Mouse (Mus musculus): ENCODE measurements around the gene Hist1h2ac. TPM values are rescaled to one million over a fixed set of nuclear protein-coding genes. Genes with fewer than 3 reads are reported as not detected.
A peak's percentile ranks its signal among the peaks of the same experiment; 100 is the strongest.
"Not testable (repeated sequence)": the region's sequence is repeated elsewhere in the genome, so short reads cannot be mapped to it uniquely, and the experiment has no call there.

The Hist1h2ac gene
- polyA plus RNA-seq, 1 experiment from 2014 or later, result 1.4 TPM

DNA sequence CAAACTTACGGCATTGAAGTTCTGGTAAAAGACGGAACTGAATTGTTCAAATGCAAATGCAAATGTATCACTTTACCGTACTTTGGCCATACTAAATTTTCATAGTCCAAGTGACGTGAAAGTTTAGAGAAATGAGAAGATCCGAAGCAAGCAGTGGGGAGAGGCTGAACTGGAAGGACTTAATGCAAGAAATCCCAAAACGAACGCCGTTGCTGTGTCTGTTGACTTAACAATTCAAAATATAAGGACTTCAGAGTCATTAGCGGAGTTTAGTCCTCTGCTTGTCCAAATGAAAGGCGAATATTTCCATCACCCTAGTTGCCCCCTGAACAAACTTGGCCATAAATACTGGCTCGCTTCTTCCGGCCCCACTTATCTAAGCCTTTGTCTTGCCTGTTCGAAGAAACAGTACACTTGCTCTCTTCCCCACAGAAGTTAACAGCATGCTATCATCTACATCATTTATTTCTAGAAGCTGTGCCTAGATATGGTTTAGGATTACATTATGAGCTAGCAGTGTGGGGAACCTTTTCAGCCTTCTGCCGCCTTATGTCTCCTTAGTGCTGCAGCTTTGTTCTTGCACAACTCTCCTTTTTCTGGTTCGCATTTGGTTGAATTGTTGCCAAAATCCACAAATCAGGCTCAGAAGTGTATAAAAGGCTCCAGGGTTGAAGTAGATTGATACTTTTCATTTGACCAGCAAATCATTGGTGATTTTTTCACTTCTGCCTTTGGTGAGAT lies 1.5 kb upstream of the Hist1h2ac start:
- no peaks in the 10 kb centered on the region for H3K9me3 ChIP-seq
- H3K36me3 ChIP-seq, result no peaks in the 10 kb centered on the region
- peak overlapping the region; percentile 50 for H3K4me3 ChIP-seq
- no peak for ATAC-seq (ENCODE audit: insufficient number of reproducible peaks, insufficient read depth, low FRiP score, low TSS enrichment, low read depth)
- peak overlapping the region; percentile 75 for H3K9ac ChIP-seq
- 7% methylated on average over 15 of the region's 15 CpGs for WGBS
- H3K4me1 ChIP-seq, result peaks cover 16% of the 10 kb centered on the region
- no peaks in the 10 kb centered on the region for H3K27me3 ChIP-seq
- H3K27ac ChIP-seq, result peak overlapping the region; percentile 98
- peak overlapping the region; percentile 69 for H3K4me2 ChIP-seq

DNA sequence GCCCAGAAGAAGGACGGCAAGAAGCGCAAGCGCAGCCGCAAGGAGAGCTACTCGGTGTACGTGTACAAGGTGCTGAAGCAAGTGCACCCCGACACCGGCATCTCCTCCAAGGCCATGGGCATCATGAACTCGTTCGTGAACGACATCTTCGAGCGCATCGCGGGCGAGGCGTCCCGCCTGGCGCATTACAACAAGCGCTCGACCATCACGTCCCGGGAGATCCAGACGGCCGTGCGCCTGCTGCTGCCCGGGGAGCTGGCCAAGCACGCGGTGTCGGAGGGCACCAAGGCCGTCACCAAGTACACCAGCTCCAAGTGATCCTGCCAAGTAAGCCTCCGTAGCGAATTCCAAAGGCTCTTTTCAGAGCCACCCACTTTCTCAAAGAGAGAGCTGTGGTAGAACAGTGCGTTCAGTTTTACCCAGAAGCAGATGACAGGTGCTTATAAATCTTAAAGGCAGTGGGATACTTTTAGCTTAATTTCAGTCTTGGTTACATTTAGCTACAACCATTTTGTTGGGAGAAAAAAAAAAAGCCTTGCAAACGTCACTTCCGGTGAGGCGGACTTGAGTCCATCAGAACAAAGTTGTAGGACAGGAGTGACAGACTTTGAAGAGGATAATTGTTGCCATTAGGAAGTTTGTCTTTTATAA lies 672 bp upstream of the Hist1h2ac start:
- H3K27me3 ChIP-seq; ATAC-seq (ENCODE audit: insufficient number of reproducible peaks, insufficient read depth, low FRiP score, low TSS enrichment, low read depth); H3K9me3 ChIP-seq; H3K36me3 ChIP-seq: not testable (repeated sequence)
- Histone ChIP-seq H3K9ac (peak overlapping the region; percentile 75), H3K4me1 (peaks cover 16% of the 10 kb centered on the region), H3K4me2 (peak overlapping the region; percentile 69), H3K27ac (peak overlapping the region; percentile 98), H3K4me3 (peak overlapping the region; percentile 50)
- under 1% methylated on average over 18 of the region's 37 CpGs for WGBS

DNA sequence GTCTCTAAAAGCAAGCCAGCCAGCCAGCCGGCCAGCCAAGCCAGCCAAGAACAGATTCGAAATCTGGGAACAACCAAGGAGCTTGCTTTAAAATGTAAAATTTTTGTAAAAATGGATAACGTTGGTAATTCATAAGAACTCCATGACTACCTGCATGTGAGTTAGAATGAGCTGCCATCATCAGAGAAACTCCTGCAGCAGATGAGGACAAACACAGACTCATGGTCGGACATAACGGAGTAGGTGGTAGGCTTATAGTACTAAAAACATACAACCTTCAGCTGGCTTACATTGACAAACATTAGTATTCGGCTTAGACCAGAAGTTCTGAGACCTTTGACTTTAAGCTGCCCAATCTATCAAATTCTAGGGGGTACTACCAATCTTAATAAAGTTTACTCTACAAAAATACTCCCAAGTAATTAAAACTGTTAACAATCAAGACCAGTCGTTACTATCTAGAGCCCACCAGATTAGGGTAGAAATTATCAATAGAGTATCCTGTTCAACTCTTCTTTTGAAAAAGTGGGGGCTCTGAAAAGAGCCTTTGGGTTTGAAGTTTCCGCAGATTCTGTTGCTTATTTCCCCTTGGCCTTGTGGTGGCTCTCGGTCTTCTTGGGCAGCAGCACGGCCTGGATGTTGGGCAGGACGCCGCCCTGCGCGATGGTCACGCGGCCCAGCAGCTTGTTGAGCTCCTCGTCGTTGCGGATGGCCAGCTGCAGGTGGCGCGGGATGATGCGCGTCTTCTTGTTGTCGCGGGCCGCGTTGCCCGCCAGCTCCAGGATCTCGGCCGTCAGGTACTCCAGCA lies 597 bp downstream of the Hist1h2ac start:
- Histone ChIP-seq H3K27ac (peak overlapping the region; percentile 98), H3K4me2 (peak overlapping the region; percentile 69), H3K4me1 (peaks cover 16% of the 10 kb centered on the region), H3K9ac (peak overlapping the region; percentile 72), H3K4me3 (peak overlapping the region; percentile 50)
- H3K27me3 ChIP-seq; H3K36me3 ChIP-seq; ATAC-seq (ENCODE audit: insufficient number of reproducible peaks, insufficient read depth, low FRiP score, low TSS enrichment, low read depth); H3K9me3 ChIP-seq: not testable (repeated sequence)
- WGBS, result 8% methylated on average over 16 of the region's 30 CpGs

DNA sequence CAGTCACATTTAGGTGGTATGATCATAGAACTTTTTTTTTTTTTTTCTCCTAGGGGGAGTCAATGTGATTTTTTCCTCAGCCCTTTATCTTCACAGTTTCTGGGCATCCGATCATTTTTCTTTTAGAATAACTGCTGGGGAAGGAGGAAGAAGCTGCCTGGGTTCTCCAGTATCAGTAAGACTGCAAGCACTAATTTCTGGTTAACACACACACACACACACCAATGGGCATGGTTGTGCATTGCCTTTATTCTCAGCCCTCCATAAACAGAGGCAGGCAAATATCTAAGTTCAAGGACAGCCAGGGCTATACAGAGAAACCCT lies 1.2 kb downstream of the Hist1h2ac start:
- no peaks in the 10 kb centered on the region for H3K9me3 ChIP-seq

DNA sequence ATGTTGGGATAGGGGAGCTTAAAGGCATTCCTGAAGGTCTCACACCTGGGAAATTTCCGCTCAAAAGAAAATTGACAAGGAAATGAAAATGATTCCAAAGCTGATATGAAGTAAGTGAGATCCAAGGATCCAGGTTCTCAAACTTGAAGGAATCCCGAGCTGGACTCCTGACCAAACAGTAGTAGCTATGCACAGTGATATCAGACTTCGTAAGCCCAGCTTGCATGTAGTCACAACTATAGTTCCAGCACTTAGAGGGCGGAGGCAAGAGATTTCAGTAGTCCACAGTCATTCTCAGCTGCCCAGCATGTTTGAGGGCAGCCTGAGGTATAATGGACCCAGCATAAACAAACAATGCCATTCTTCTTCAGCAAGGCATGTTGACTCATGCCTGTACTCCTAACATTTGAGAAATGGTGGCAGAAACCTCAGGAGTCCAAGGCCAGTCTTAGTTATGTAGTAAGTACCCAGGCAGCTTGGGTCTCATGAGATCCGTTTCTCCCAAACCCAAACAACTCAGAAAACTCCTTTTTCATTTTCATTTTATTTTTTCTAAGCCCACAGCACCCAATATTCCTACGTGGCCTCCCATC lies 1.7 kb downstream of the Hist1h2ac start:
- Histone ChIP-seq H3K9ac (no peak overlapping the region), H3K27ac (peak overlapping the region; percentile 98; the same call in 1 of the 2 replicates), H3K4me1 (peaks cover 16% of the 10 kb centered on the region), H3K36me3 (no peaks in the 10 kb centered on the region), H3K4me3 (no peak overlapping the region), H3K4me2 (peak overlapping the region; percentile 69), H3K27me3 (no peaks in the 10 kb centered on the region), H3K9me3 (no peaks in the 10 kb centered on the region)
- no peak for ATAC-seq (ENCODE audit: insufficient number of reproducible peaks, insufficient read depth, low FRiP score, low TSS enrichment, low read depth)
- whole genome bisulfite sequencing, result 87% methylated on average over 6 of the region's 6 CpGs

More for the DNA sequence above, 1.2 kb downstream of the Hist1h2ac start:
- no peaks in the 10 kb centered on the region for H3K27me3 ChIP-seq
- peak overlapping the region; percentile 98 for H3K27ac ChIP-seq
- H3K4me1 ChIP-seq, result peaks cover 16% of the 10 kb centered on the region
- H3K4me3 ChIP-seq, result peak overlapping the region; percentile 50
- peak overlapping the region; percentile 72 for H3K9ac ChIP-seq
- ATAC-seq (ENCODE audit: insufficient number of reproducible peaks, insufficient read depth, low FRiP score, low TSS enrichment, low read depth), result no peak
- no peaks in the 10 kb centered on the region for H3K36me3 ChIP-seq
- 47% methylated on average over 1 of the region's 1 CpGs for WGBS
- H3K4me2 ChIP-seq, result peak overlapping the region; percentile 69

DNA sequence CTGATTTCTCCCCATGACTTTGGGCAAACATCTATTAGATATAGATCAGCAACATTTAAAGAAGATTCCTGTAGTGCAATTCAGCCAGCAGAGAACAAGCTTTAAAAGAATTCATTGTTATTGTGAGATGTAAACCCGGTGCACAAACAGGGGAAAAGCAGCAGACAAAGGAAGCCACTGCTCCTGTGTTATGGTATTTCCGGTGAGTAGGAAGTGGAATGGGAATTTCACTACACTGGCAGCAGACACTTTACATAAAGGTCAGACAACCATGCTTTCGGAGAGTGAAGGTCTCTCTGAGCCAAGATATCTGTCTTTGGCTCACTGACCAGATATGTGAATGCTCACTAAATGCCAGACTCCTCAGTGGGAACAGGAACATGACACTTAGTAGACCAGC lies 21.2 kb downstream of the Hist1h2ac start:
- no peaks in the 10 kb centered on the region for H3K4me1 ChIP-seq
- H3K36me3 ChIP-seq, result no peaks in the 10 kb centered on the region
- no peaks in the 10 kb centered on the region for H3K9me3 ChIP-seq
- no peaks in the 10 kb centered on the region for H3K27me3 ChIP-seq
- H3K27ac ChIP-seq, result no peak overlapping the region
- ATAC-seq (ENCODE audit: insufficient number of reproducible peaks, insufficient read depth, low FRiP score, low TSS enrichment, low read depth), result no peak
- H3K4me2 ChIP-seq, result no peak overlapping the region
- no peak overlapping the region for H3K9ac ChIP-seq
- 77% methylated on average over 3 of the region's 3 CpGs for WGBS
- no peak overlapping the region for H3K4me3 ChIP-seq

DNA sequence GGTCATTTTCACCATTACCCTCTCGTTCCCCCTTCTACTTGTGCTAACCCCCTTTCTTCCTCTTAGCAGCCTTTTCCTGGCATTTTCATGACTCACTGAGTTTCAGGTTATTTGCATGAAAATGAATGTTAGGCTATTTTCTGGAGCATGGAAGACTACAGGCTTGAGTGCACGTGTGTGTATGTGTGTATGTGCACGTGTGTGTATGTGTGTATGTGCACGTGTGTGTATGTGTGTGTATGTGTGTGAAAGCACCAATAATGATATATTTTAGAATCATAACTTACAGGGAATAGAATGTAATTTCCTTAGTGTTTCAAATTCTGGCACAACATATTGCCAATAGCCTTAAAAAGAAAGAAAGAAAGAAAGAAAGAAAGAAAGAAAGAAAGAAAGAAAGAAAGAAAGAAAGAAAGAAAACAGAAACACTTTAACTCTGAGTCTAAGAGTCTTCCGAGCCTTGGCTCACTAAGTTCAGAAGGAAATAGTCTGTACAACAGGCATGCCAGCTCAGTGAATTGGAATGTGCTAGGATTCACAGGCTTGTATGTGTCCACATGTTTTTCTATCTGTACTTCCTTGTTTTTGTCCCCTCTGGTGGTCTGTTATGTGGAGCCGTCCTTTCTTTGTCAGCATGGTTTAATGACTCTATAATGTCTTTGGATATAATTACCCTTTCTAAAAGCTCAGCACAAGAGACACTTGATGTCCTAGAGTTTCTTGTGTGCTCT lies 23.9 kb downstream of the Hist1h2ac start:
- Histone ChIP-seq H3K4me2 (no peak overlapping the region), H3K27ac (no peak overlapping the region), H3K4me1 (no peaks in the 10 kb centered on the region), H3K9me3 (no peaks in the 10 kb centered on the region), H3K4me3 (no peak overlapping the region), H3K9ac (no peak overlapping the region), H3K27me3 (no peaks in the 10 kb centered on the region), H3K36me3 (no peaks in the 10 kb centered on the region)
- no peak for ATAC-seq (ENCODE audit: insufficient number of reproducible peaks, insufficient read depth, low FRiP score, low TSS enrichment, low read depth)
- WGBS, result 78% methylated on average over 6 of the region's 6 CpGs

Small RNA genes within 50 kb of the gene (microRNA-seq; reads per million reads assigned to microRNA genes)
- not detected for gene Gm44350

Other genes starting within 250 kb of the Hist1h2ac start
- not detected in 2 replicates for gene Btn1a1, start 218.0 kb downstream of the Hist1h2ac start, polyA plus RNA-seq (2015; fragmentation: Nextera tagmentation; extraction: Ambion mirVana)
- gene Btn2a2, start 195.1 kb downstream of the Hist1h2ac start, polyA plus RNA-seq (2015; fragmentation: Nextera tagmentation; extraction: Ambion mirVana), result 1.5 and 1.7 TPM in 2 replicates
- 7.3 and 7.9 TPM in 2 replicates for gene Hist1h4h, start 152.9 kb downstream of the Hist1h2ac start, polyA plus RNA-seq (2015; fragmentation: Nextera tagmentation; extraction: Ambion mirVana)
- 6.6 and 13.4 TPM in 2 replicates for gene Hist1h2af, start 150.0 kb downstream of the Hist1h2ac start, polyA plus RNA-seq (2015; fragmentation: Nextera tagmentation; extraction: Ambion mirVana)
- 5.3 and 6.7 TPM in 2 replicates for gene Hist1h3g, start 148.5 kb downstream of the Hist1h2ac start, polyA plus RNA-seq (2015; fragmentation: Nextera tagmentation; extraction: Ambion mirVana)
- 0.98 and 1.4 TPM in 2 replicates for gene Hist1h2bh, start 140.6 kb downstream of the Hist1h2ac start, polyA plus RNA-seq (2015; fragmentation: Nextera tagmentation; extraction: Ambion mirVana)
- gene Hist1h3f, start 139.9 kb downstream of the Hist1h2ac start, polyA plus RNA-seq (2015; fragmentation: Nextera tagmentation; extraction: Ambion mirVana), result 1.2 and 1.3 TPM in 2 replicates
- 2.9 TPM in 1 of 2 replicates, not detected in the other for gene Hist1h4f, start 132.3 kb downstream of the Hist1h2ac start, polyA plus RNA-seq (2015; fragmentation: Nextera tagmentation; extraction: Ambion mirVana)
- 0.52 and 0.61 TPM in 2 replicates for gene Hist1h1d, start 130.7 kb downstream of the Hist1h2ac start, polyA plus RNA-seq (2015; fragmentation: Nextera tagmentation; extraction: Ambion mirVana)
- gene Hist1h3e, start 121.6 kb downstream of the Hist1h2ac start, polyA plus RNA-seq (2015; fragmentation: Nextera tagmentation; extraction: Ambion mirVana), result 5.8 and 8.7 TPM in 2 replicates
- gene Hist1h2ae, start 112.7 kb downstream of the Hist1h2ac start, polyA plus RNA-seq (2015; fragmentation: Nextera tagmentation; extraction: Ambion mirVana), result 108 and 115 TPM in 2 replicates
- gene Hist1h2bg, start 112.6 kb downstream of the Hist1h2ac start, polyA plus RNA-seq (2015; fragmentation: Nextera tagmentation; extraction: Ambion mirVana), result 7.5 and 10.6 TPM in 2 replicates
- gene Hist1h2bf, start 109.8 kb downstream of the Hist1h2ac start, polyA plus RNA-seq (2015; fragmentation: Nextera tagmentation; extraction: Ambion mirVana), result 12.2 and 13.4 TPM in 2 replicates
- 1.7 and 3.1 TPM in 2 replicates for gene Hist1h2ad, start 109.6 kb downstream of the Hist1h2ac start, polyA plus RNA-seq (2015; fragmentation: Nextera tagmentation; extraction: Ambion mirVana)
- gene Hist1h3d, start 108.2 kb downstream of the Hist1h2ac start, polyA plus RNA-seq (2015; fragmentation: Nextera tagmentation; extraction: Ambion mirVana), result 7.6 and 8.4 TPM in 2 replicates
- gene Hist1h4d, start 102.3 kb downstream of the Hist1h2ac start, polyA plus RNA-seq (2015; fragmentation: Nextera tagmentation; extraction: Ambion mirVana), result 141 and 160 TPM in 2 replicates
- gene Hist1h2be, start 62.8 kb downstream of the Hist1h2ac start, polyA plus RNA-seq (2015; fragmentation: Nextera tagmentation; extraction: Ambion mirVana), result 3.3 and 4.1 TPM in 2 replicates
- gene Hist1h1e, start 61.4 kb downstream of the Hist1h2ac start, polyA plus RNA-seq (2015; fragmentation: Nextera tagmentation; extraction: Ambion mirVana), result 24.8 and 26.3 TPM in 2 replicates
- 37.5 and 39.3 TPM in 2 replicates for gene Hist1h2bc, start 251 bp upstream of the Hist1h2ac start, polyA plus RNA-seq (2015; fragmentation: Nextera tagmentation; extraction: Ambion mirVana)
- gene Hist1h1t, start 11.9 kb upstream of the Hist1h2ac start, polyA plus RNA-seq (2015; fragmentation: Nextera tagmentation; extraction: Ambion mirVana), result not detected in 2 replicates
- gene Hist1h4c, start 14.5 kb upstream of the Hist1h2ac start, polyA plus RNA-seq (2015; fragmentation: Nextera tagmentation; extraction: Ambion mirVana), result 6.3 and 9.0 TPM in 2 replicates
- gene Hfe, start 26.9 kb upstream of the Hist1h2ac start, polyA plus RNA-seq (2015; fragmentation: Nextera tagmentation; extraction: Ambion mirVana), result 5.1 and 6.5 TPM in 2 replicates
- 25.0 and 28.9 TPM in 2 replicates for gene Hist1h1c, start 54.9 kb upstream of the Hist1h2ac start, polyA plus RNA-seq (2015; fragmentation: Nextera tagmentation; extraction: Ambion mirVana)
- gene Hist1h3c, start 61.7 kb upstream of the Hist1h2ac start, polyA plus RNA-seq (2015; fragmentation: Nextera tagmentation; extraction: Ambion mirVana), result 11.3 and 14.4 TPM in 2 replicates
- 3.5 and 4.2 TPM in 2 replicates for gene Hist1h2bb, start 62.8 kb upstream of the Hist1h2ac start, polyA plus RNA-seq (2015; fragmentation: Nextera tagmentation; extraction: Ambion mirVana)
- gene Hist1h2ab, start 67.2 kb upstream of the Hist1h2ac start, polyA plus RNA-seq (2015; fragmentation: Nextera tagmentation; extraction: Ambion mirVana), result 53.1 and 58.6 TPM in 2 replicates
- 15.6 and 18.1 TPM in 2 replicates for gene Hist1h3b, start 68.3 kb upstream of the Hist1h2ac start, polyA plus RNA-seq (2015; fragmentation: Nextera tagmentation; extraction: Ambion mirVana)
- gene Hist1h4b, start 73.1 kb upstream of the Hist1h2ac start, polyA plus RNA-seq (2015; fragmentation: Nextera tagmentation; extraction: Ambion mirVana), result 7.6 and 9.2 TPM in 2 replicates
- not detected in 2 replicates for gene Hist1h4a, start 77.3 kb upstream of the Hist1h2ac start, polyA plus RNA-seq (2015; fragmentation: Nextera tagmentation; extraction: Ambion mirVana)
- 5.8 and 8.6 TPM in 2 replicates for gene Hist1h3a, start 78.4 kb upstream of the Hist1h2ac start, polyA plus RNA-seq (2015; fragmentation: Nextera tagmentation; extraction: Ambion mirVana)
- gene Hist1h1a, start 79.7 kb upstream of the Hist1h2ac start, polyA plus RNA-seq (2015; fragmentation: Nextera tagmentation; extraction: Ambion mirVana), result 4.5 and 5.9 TPM in 2 replicates
- not detected in 2 replicates for gene Trim38, start 86.0 kb upstream of the Hist1h2ac start, polyA plus RNA-seq (2015; fragmentation: Nextera tagmentation; extraction: Ambion mirVana)
- not detected in 2 replicates for gene Slc17a2, start 123.0 kb upstream of the Hist1h2ac start, polyA plus RNA-seq (2015; fragmentation: Nextera tagmentation; extraction: Ambion mirVana)
- not detected in 2 replicates for gene Slc17a3, start 155.5 kb upstream of the Hist1h2ac start, polyA plus RNA-seq (2015; fragmentation: Nextera tagmentation; extraction: Ambion mirVana)
- not detected in 2 replicates for gene Slc17a1, start 183.8 kb upstream of the Hist1h2ac start, polyA plus RNA-seq (2015; fragmentation: Nextera tagmentation; extraction: Ambion mirVana)
- gene Slc17a4, start 231.1 kb upstream of the Hist1h2ac start, polyA plus RNA-seq (2015; fragmentation: Nextera tagmentation; extraction: Ambion mirVana), result not detected in 2 replicates